Mouse (Mus musculus) ES-Bruce4 (cell line): ENCODE results near the gene Stra6. TPM values are rescaled to one million over a fixed set of nuclear protein-coding genes. Genes with fewer than 3 reads are reported as not detected.
A peak's percentile ranks its signal among the peaks of the same experiment; 100 is the strongest.

Experiments used
- H3K27ac ChIP-seq: 2 replicates; pipeline ENCODE4 v1.5.1; 2012; ENCODE audit warnings: low read length, inconsistent platforms; ENCODE audit not compliant: insufficient read depth
- H3K27me3 ChIP-seq: 2 replicates; pipeline ENCODE4 v1.6.1; 2012; ENCODE audit warnings: mild to moderate bottlenecking, low read length, inconsistent platforms; ENCODE audit not compliant: control insufficient read depth, poor library complexity, insufficient read depth, severe bottlenecking
- H3K36me3 ChIP-seq: 2 replicates; pipeline ENCODE4 v1.6.1; 2012; ENCODE audit warnings: inconsistent platforms, mild to moderate bottlenecking, low read length, moderate library complexity; ENCODE audit not compliant: control insufficient read depth, poor library complexity, insufficient read depth, severe bottlenecking
- H3K4me1 ChIP-seq: one replicate; pipeline ENCODE4 v1.8.1; 2011; ENCODE audit warnings: low read length; ENCODE audit not compliant: control insufficient read depth, insufficient read depth
- H3K4me3 ChIP-seq: 2 replicates; pipeline ENCODE4 v1.5.1; 2011; ENCODE audit warnings: low read depth, mild to moderate bottlenecking, low read length
- H3K9ac ChIP-seq: 2 replicates; pipeline ENCODE4 v1.6.1; 2012; ENCODE audit warnings: low read depth, mild to moderate bottlenecking, inconsistent platforms; ENCODE audit not compliant: poor library complexity, severe bottlenecking
- H3K9me3 ChIP-seq: replicated peaks from 2 replicates; pipeline ENCODE4 v1.6.1; 2012; ENCODE audit warnings: mild to moderate bottlenecking, low read length, inconsistent platforms; ENCODE audit not compliant: control insufficient read depth, poor library complexity, insufficient read depth, severe bottlenecking
- CTCF ChIP-seq: IDR thresholded peaks from one replicate; pipeline ENCODE4 v1.8.1; 2011; ENCODE audit warnings: low read depth, low read length
- EP300 ChIP-seq: IDR thresholded peaks from 2 replicates; pipeline ENCODE4 v1.6.1; 2011; ENCODE audit warnings: low read depth, low read length; ENCODE audit not compliant: insufficient read depth
- POLR2A ChIP-seq: IDR thresholded peaks from one replicate; pipeline ENCODE4 v1.8.1; 2011; ENCODE audit warnings: low read length; ENCODE audit not compliant: insufficient read depth
- polyA plus RNA-seq: library from polyadenylated mRNA; stranded (reverse); fragments of >200 nt; gene quantifications from 2 replicates; pipeline ENCODE4 v1.2.4, GENCODE M21; 2011; ENCODE audit warnings: low read depth; ENCODE audit not compliant: missing spikeins, insufficient read depth, insufficient read length

Stra6 gene
- polyA plus RNA-seq, 1 experiment: 0.36 TPM

GRCm38 (mm10) chr9:58184456-58184855 is 120.9 kb downstream of the Stra6 start:
- Histone ChIP-seq H3K36me3 (no peaks in the 10 kb centered on the region), H3K27me3 (no peaks in the 10 kb centered on the region), H3K4me1 (no peaks in the 10 kb centered on the region), H3K9me3 (no peaks in the 10 kb centered on the region), H3K27ac (no peak overlapping the region), H3K4me3 (no peak overlapping the region), H3K9ac (no peak overlapping the region)
- TF ChIP-seq POLR2A: no peak

GRCm38 (mm10) chr9:58194222-58194621 is 130.6 kb downstream of the Stra6 start:
- peaks cover 5% of the 10 kb centered on the region; the same call in 1 of the 2 replicates for H3K27me3 ChIP-seq
- H3K27ac ChIP-seq: no peak overlapping the region
- H3K36me3 ChIP-seq: no peaks in the 10 kb centered on the region
- H3K9ac ChIP-seq: no peak overlapping the region
- no peaks in the 10 kb centered on the region for H3K4me1 ChIP-seq
- no peak overlapping the region for H3K4me3 ChIP-seq
- TF ChIP-seq CTCF: no peak
- TF ChIP-seq POLR2A: no peak
- TF ChIP-seq EP300: no peak
- no peaks in the 10 kb centered on the region for H3K9me3 ChIP-seq

GRCm38 (mm10) chr9:58195671-58196070 is 132.1 kb downstream of the Stra6 start:
- Histone ChIP-seq H3K27me3 (peaks cover 7% of the 10 kb centered on the region; the same call in 1 of the 2 replicates), H3K4me3 (no peak overlapping the region), H3K36me3 (no peaks in the 10 kb centered on the region), H3K4me1 (no peaks in the 10 kb centered on the region), H3K9me3 (no peaks in the 10 kb centered on the region), H3K27ac (no peak overlapping the region), H3K9ac (no peak overlapping the region)
- TF ChIP-seq EP300 (no peak), CTCF (no peak), POLR2A (no peak)

- Histone ChIP-seq H3K27me3 (peaks cover 7% of the 10 kb centered on the region; the same call in 1 of the 2 replicates), H3K27ac (no peak overlapping the region), H3K36me3 (no peaks in the 10 kb centered on the region), H3K4me1 (no peaks in the 10 kb centered on the region), H3K9me3 (no peaks in the 10 kb centered on the region), H3K9ac (no peak overlapping the region), H3K4me3 (no peak overlapping the region)
- TF ChIP-seq CTCF (no peak), EP300 (no peak), POLR2A (no peak)
Measured at GRCm38 (mm10) chr9:58196141-58196540, 132.6 kb downstream of the Stra6 start.

GRCm38 (mm10) chr9:58196610-58197567 is 133.3 kb downstream of the Stra6 start:
- no peaks in the 10 kb centered on the region for H3K4me1 ChIP-seq
- peaks cover 7% of the 10 kb centered on the region; the same call in 1 of the 2 replicates for H3K27me3 ChIP-seq
- H3K36me3 ChIP-seq: no peaks in the 10 kb centered on the region
- no peak overlapping the region for H3K27ac ChIP-seq
- no peaks in the 10 kb centered on the region for H3K9me3 ChIP-seq
- no peak for TF ChIP-seq CTCF
- TF ChIP-seq POLR2A: no peak
- no peak for TF ChIP-seq EP300
- no peak overlapping the region for H3K9ac ChIP-seq
- H3K4me3 ChIP-seq: peak overlapping the region; percentile 29
